In genomic region chr13:92759096-92759495, GRCm38 (mm10) we compare ENCODE assay signal across 15 mouse cellular contexts. TPM values are rescaled to one million over a fixed set of nuclear protein-coding genes. Genes with fewer than 3 reads are reported as not detected.
"Had no signal": no experiment of that assay in that cellular context is flagged by ENCODE, and none has a peak within 500 bp of the region (broad histone marks: within the 10 kb centered on the region; RNA-seq: fewer than 3 reads in every experiment).

No protein-coding gene starts in this region.

- H3K4me2 ChIP-seq: liver, embryonic 11.5 days; liver, embryonic 15.5 days; midbrain, embryonic 11.5 days; stomach, embryonic 15.5 days had no signal

- H3K9ac ChIP-seq: liver, embryonic 15.5 days; stomach, embryonic 15.5 days had no signal

- H3K27me3 ChIP-seq: stomach, embryonic 15.5 days had no signal

- H3K4me3 ChIP-seq: layer of hippocampus, adult 2 months; limb, embryonic 10.5 days; liver, embryonic 15.5 days; stomach, embryonic 15.5 days had no signal

- ATAC-seq: lung, postnatal 0 days had no signal

- H3K36me3 ChIP-seq: limb, embryonic 10.5 days; liver, embryonic 15.5 days; stomach, embryonic 15.5 days had no signal

- H3K27ac ChIP-seq: limb, embryonic 10.5 days; liver, embryonic 15.5 days; stomach, embryonic 15.5 days had no signal

- H3K9me3 ChIP-seq: limb, embryonic 10.5 days; liver, embryonic 15.5 days; stomach, embryonic 15.5 days had no signal

- H3K4me1 ChIP-seq: limb, embryonic 10.5 days; liver, embryonic 15.5 days; stomach, embryonic 15.5 days had no signal

- DNase-seq: kidney, postnatal 10 days; kidney, postnatal 4 days; lung, adult 2 months; lung, postnatal 36 days; right cerebral cortex, postnatal 14 days; thymus, adult 2 months; thymus, postnatal 25 days had no signal

RNA-seq across cellular contexts. Expression of gene Thbs4, which starts 35.5 kb away (rescaled TPM):
- total RNA-seq: megakaryocyte progenitor cell, adult 5-6 weeks had no signal
